Mouse (Mus musculus): ENCODE measurements around the gene Col6a3.

Col6a3 gene

GRCm38 (mm10) chr1:90843836-90844235 lies at the start of gene Col6a3:
TSS of gene Col6a3 (minus strand) at chr1:90843971.
- no peak for DNase-seq (ENCODE audit: low spot score in 2 of 2)

GRCm38 (mm10) chr1:90885771-90886460 lies 42.1 kb upstream of the Col6a3 start:
- no peak for DNase-seq (ENCODE audit: low spot score in 2 of 2)

- DNase-seq (ENCODE audit: low spot score in 2 of 2), result no peak
These were observed 32.9 kb upstream of the Col6a3 start for GRCm38 (mm10) chr1:90876486-90877270.

GRCm38 (mm10) chr1:90875961-90876360 lies 32.2 kb upstream of the Col6a3 start:
- no peak for DNase-seq (ENCODE audit: low spot score in 2 of 2)

- no peak for DNase-seq (ENCODE audit: low spot score in 2 of 2)
These were observed 31.6 kb upstream of the Col6a3 start for GRCm38 (mm10) chr1:90875371-90875770.

GRCm38 (mm10) chr1:90870581-90870980 lies 26.8 kb upstream of the Col6a3 start:
- no peak for DNase-seq (ENCODE audit: low spot score in 2 of 2)

GRCm38 (mm10) chr1:90866734-90867133 lies 23.0 kb upstream of the Col6a3 start:
- no peak for DNase-seq (ENCODE audit: low spot score in 2 of 2)

GRCm38 (mm10) chr1:90855880-90856279 lies 12.1 kb upstream of the Col6a3 start:
- DNase-seq (ENCODE audit: low spot score in 2 of 2), result no peak

- DNase-seq (ENCODE audit: low spot score in 2 of 2), result peak; percentile 8 to 34
These were observed 6.1 kb upstream of the Col6a3 start for GRCm38 (mm10) chr1:90849836-90850235.

- DNase-seq (ENCODE audit: low spot score in 2 of 2), result no peak
These were observed 1.4 kb upstream of the Col6a3 start for GRCm38 (mm10) chr1:90845206-90845605.

GRCm38 (mm10) chr1:90842789-90843587 lies 783 bp downstream of the Col6a3 start:
- no peak for DNase-seq (ENCODE audit: low spot score in 2 of 2)

- no peak for DNase-seq (ENCODE audit: low spot score in 2 of 2)
These were observed 3.5 kb downstream of the Col6a3 start for GRCm38 (mm10) chr1:90840250-90840649.

GRCm38 (mm10) chr1:90838657-90839056 lies 5.1 kb downstream of the Col6a3 start:
- no peak for DNase-seq (ENCODE audit: low spot score in 2 of 2)

- DNase-seq (ENCODE audit: low spot score in 2 of 2), result no peak
These were observed 5.5 kb downstream of the Col6a3 start for GRCm38 (mm10) chr1:90838221-90838620.

GRCm38 (mm10) chr1:90836178-90836740 lies 7.5 kb downstream of the Col6a3 start:
- no peak for DNase-seq (ENCODE audit: low spot score in 2 of 2)

- no peak for DNase-seq (ENCODE audit: low spot score in 2 of 2)
These were observed 9.1 kb downstream of the Col6a3 start for GRCm38 (mm10) chr1:90834701-90835100.

- no peak for DNase-seq (ENCODE audit: low spot score in 2 of 2)
These were observed 13.8 kb downstream of the Col6a3 start for GRCm38 (mm10) chr1:90830006-90830405.

GRCm38 (mm10) chr1:90813226-90813625 lies 30.5 kb downstream of the Col6a3 start:
- DNase-seq (ENCODE audit: low spot score in 2 of 2), result no peak

- no peak for DNase-seq (ENCODE audit: low spot score in 2 of 2)
These were observed 34.8 kb downstream of the Col6a3 start for GRCm38 (mm10) chr1:90808930-90809329.

- no peak for DNase-seq (ENCODE audit: low spot score in 2 of 2)
These were observed 40.7 kb downstream of the Col6a3 start for GRCm38 (mm10) chr1:90803104-90803503.

- no peak for DNase-seq (ENCODE audit: low spot score in 2 of 2)
These were observed 42.7 kb downstream of the Col6a3 start for GRCm38 (mm10) chr1:90801067-90801466.

GRCm38 (mm10) chr1:90800466-90800865 lies 43.3 kb downstream of the Col6a3 start:
- DNase-seq (ENCODE audit: low spot score in 2 of 2), result no peak

All from thymus, postnatal 10 days (tissue).